Mouse (Mus musculus): ENCODE results near the gene Bach2. TPM values are rescaled to one million over a fixed set of nuclear protein-coding genes. Genes with fewer than 3 reads are reported as not detected.

The Bach2 gene
- polyA plus RNA-seq, 1 experiment from 2014 or later, result 13.4 TPM

DNA sequence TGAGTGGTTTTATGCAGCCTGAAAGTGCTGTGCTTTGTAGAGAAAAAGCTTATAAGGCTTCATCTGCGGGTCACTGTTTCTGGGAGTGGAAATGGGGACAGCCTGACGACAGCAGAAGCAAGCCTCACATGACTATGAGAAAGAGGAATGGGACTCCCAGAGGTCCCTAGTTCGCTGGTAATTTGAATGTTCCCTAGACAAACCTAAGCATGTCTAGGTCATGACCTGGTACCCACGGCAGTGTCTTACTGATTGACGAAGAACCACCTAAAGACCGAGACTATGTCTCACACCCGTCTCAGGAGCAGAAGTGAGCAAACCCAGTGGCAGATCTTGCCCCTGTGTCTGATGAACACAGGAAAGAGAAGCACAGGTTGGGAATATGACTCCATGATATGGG lies 325.8 kb downstream of the Bach2 start:
- H3K9me3 ChIP-seq, result no peaks in the 10 kb centered on the region
- no peak overlapping the region for H3K4me3 ChIP-seq
- H3K4me1 ChIP-seq (replicated peaks), result peaks cover 29% of the 10 kb centered on the region
- no peak overlapping the region for H3K27ac ChIP-seq
- peaks cover 35% of the 10 kb centered on the region for H3K36me3 ChIP-seq
- 89% methylated on average over 7 of the region's 7 CpGs for WGBS
- no peak for DNase-seq (ENCODE audit: low spot score)
- no peaks in the 10 kb centered on the region for H3K27me3 ChIP-seq (ENCODE audit: insufficient read depth, poor library complexity, severe bottlenecking)

DNA sequence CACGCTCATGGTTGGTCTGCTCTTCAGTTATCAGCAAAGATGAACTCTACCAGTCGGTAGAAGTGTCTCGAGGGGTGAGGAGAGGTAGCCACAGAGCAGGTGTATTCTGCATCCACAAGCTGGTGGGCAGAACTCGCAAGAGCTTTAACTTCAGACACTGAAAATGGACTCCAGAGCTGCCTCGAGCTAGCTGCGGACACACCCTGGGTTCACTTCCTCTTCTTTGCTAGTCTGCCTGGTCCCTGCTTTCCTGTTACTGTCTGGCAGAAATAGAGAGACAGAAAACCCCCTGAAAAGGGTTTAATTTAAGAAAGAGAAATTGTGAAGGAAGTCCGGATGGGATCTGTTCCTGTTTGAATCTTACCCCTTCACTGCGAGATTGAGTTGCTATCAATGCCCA lies 326.3 kb downstream of the Bach2 start:
- DNase-seq (ENCODE audit: low spot score), result no peak
- H3K36me3 ChIP-seq, result peaks cover 35% of the 10 kb centered on the region
- no peaks in the 10 kb centered on the region for H3K9me3 ChIP-seq
- H3K4me3 ChIP-seq, result no peak overlapping the region
- H3K4me1 ChIP-seq (replicated peaks), result peaks cover 34% of the 10 kb centered on the region
- no peak overlapping the region for H3K27ac ChIP-seq
- WGBS, result 90% methylated on average over 8 of the region's 8 CpGs
- no peaks in the 10 kb centered on the region for H3K27me3 ChIP-seq (ENCODE audit: insufficient read depth, poor library complexity, severe bottlenecking)

DNA sequence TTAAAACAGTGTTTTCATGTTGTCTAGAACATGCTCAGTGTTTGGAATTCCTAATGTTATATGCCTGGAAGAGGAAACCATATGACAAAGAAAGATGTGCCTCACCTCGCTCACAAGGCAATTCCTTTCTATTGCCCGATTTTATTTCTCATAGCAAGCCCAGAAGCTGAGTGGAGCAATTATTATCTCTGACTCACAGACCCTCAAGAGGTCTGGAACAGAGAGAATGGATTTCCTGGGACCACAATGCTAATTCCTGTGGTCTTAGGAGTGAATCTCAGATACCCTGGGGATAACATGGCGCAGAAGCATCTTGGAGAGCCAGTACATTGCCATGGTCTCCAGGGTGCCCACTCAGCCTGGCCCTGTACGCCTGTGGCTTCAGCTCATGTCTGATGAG lies 330.4 kb downstream of the Bach2 start:
- H3K4me1 ChIP-seq (replicated peaks), result peaks cover 20% of the 10 kb centered on the region
- H3K27ac ChIP-seq, result no peak overlapping the region
- whole genome bisulfite sequencing, result 85% methylated on average over 4 of the region's 4 CpGs
- no peaks in the 10 kb centered on the region for H3K9me3 ChIP-seq
- peaks cover 13% of the 10 kb centered on the region for H3K36me3 ChIP-seq
- H3K27me3 ChIP-seq (ENCODE audit: insufficient read depth, poor library complexity, severe bottlenecking), result no peaks in the 10 kb centered on the region
- H3K4me3 ChIP-seq, result no peak overlapping the region
- no peak for DNase-seq (ENCODE audit: low spot score)

DNA sequence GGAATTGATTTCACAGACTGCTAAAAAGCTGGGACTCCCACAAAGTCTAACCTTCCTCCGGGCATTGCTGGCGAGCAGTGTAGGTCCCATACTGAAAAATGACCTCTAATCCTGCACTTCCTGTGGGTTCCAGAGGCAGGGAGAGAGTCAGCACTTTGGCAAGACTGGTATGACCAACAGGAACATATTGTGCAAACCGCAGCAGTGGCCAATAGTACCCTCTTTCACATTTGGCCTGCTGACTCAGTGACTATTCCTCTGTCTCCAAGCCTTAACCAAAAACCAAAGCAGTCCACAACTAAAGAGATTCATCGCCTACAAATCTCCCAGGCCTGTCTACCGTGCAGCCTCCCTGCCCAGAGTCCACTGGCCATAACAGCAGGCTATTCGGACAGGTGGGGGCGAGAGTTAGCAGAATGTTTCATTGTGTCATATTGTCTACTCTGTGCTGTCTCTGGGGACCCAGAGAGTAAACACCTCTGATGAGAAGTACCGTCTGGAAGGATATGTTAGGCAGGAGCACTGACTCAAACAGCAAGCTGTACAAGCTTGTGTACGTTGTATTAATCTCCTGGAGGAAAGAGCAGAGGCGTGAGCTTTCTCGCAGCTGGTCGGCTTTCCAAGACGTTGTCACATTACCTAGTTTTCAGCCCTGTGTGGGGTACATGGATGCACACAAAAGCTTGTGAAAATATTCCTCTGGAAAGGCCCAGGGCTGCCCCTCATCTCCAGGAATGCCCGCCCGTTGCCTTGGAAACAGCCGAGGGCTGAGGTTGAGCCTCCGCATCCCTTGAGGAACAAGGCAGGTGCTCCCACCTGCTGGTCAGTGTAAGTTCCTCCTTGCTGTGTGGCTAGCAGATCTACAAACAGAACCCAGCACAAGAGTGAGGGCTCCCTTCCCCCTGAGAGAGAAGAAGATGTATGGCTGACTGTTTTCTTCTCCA lies 331.7 kb downstream of the Bach2 start:
- peak overlapping the region; percentile 17 for H3K27ac ChIP-seq
- 54% methylated on average over 17 of the region's 17 CpGs for WGBS
- peaks cover 20% of the 10 kb centered on the region for H3K4me1 ChIP-seq (replicated peaks)
- no peaks in the 10 kb centered on the region for H3K27me3 ChIP-seq (ENCODE audit: insufficient read depth, poor library complexity, severe bottlenecking)
- no peaks in the 10 kb centered on the region for H3K9me3 ChIP-seq
- DNase-seq (ENCODE audit: low spot score), result peak; percentile 25
- H3K4me3 ChIP-seq, result no peak overlapping the region
- H3K36me3 ChIP-seq, result peaks cover 7% of the 10 kb centered on the region; the same call in 1 of the 2 replicates

GRCm38 (mm10) chr4:32570939-32571317 lies 332.3 kb downstream of the Bach2 start:
- H3K9me3 ChIP-seq, result no peaks in the 10 kb centered on the region
- no peaks in the 10 kb centered on the region for H3K27me3 ChIP-seq (ENCODE audit: insufficient read depth, poor library complexity, severe bottlenecking)
- no peak for DNase-seq (ENCODE audit: low spot score)
- WGBS, result 77% methylated on average over 8 of the region's 8 CpGs
- no peak overlapping the region for H3K4me3 ChIP-seq
- H3K4me1 ChIP-seq (replicated peaks), result peaks cover 20% of the 10 kb centered on the region
- H3K36me3 ChIP-seq, result peaks cover 10% of the 10 kb centered on the region
- peak overlapping the region; percentile 29 for H3K27ac ChIP-seq

- H3K36me3 ChIP-seq, result peaks cover 10% of the 10 kb centered on the region
- WGBS, result 74% methylated on average over 3 of the region's 3 CpGs
- DNase-seq (ENCODE audit: low spot score), result no peak
- no peaks in the 10 kb centered on the region for H3K27me3 ChIP-seq (ENCODE audit: insufficient read depth, poor library complexity, severe bottlenecking)
- H3K4me3 ChIP-seq, result no peak overlapping the region
- H3K27ac ChIP-seq, result peak overlapping the region; percentile 29; the same call in 1 of the 2 replicates
- H3K4me1 ChIP-seq (replicated peaks), result peaks cover 20% of the 10 kb centered on the region
- H3K9me3 ChIP-seq, result no peaks in the 10 kb centered on the region
Observed at GRCm38 (mm10) chr4:32571441-32571840, 332.8 kb downstream of the Bach2 start.

DNA sequence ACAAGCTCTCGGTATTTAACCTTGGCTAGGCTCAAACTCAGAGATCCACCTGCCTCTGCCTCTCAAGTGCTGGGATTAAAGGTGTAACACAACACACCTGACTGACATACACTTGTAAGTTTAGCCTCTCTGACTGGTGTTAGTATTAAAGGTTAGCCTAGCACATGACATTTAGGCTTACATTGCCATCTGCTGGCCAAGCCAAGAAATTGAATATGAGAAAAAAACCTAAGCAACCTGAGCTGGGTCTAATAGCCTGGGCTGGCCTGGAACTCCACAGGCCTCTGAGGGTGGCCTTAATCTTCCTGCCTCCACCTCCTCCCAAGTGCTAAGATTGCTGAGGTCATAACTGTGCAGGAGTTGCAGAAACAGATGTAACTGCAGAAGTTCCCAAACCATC lies 333.5 kb downstream of the Bach2 start:
- Histone ChIP-seq H3K4me1 (replicated peaks) (peaks cover 20% of the 10 kb centered on the region), H3K4me3 (no peak overlapping the region), H3K9me3 (no peaks in the 10 kb centered on the region), H3K27me3 (ENCODE audit: insufficient read depth, poor library complexity, severe bottlenecking) (no peaks in the 10 kb centered on the region), H3K36me3 (peaks cover 13% of the 10 kb centered on the region), H3K27ac (no peak overlapping the region)
- DNase-seq (ENCODE audit: low spot score), result peak; percentile 47
- WGBS, result 61% methylated on average over 1 of the region's 1 CpGs

- H3K27ac ChIP-seq, result no peak overlapping the region
Observed at GRCm38 (mm10) chr4:32573586-32573985, 335.0 kb downstream of the Bach2 start.

GRCm38 (mm10) chr4:32574604-32575003 lies 336.0 kb downstream of the Bach2 start:
- Histone ChIP-seq H3K9me3 (no peaks in the 10 kb centered on the region), H3K36me3 (peaks cover 16% of the 10 kb centered on the region), H3K4me1 (replicated peaks) (peaks cover 16% of the 10 kb centered on the region), H3K27ac (no peak overlapping the region), H3K4me3 (no peak overlapping the region), H3K27me3 (ENCODE audit: insufficient read depth, poor library complexity, severe bottlenecking) (no peaks in the 10 kb centered on the region)
- WGBS, result 83% methylated on average over 1 of the region's 1 CpGs
- no peak for DNase-seq (ENCODE audit: low spot score)

More at GRCm38 (mm10) chr4:32573586-32573985, 335.0 kb downstream of the Bach2 start:
- no peak for DNase-seq (ENCODE audit: low spot score)
- 89% methylated on average over 5 of the region's 5 CpGs for WGBS
- H3K36me3 ChIP-seq, result peaks cover 13% of the 10 kb centered on the region
- no peak overlapping the region for H3K4me3 ChIP-seq
- peaks cover 20% of the 10 kb centered on the region for H3K4me1 ChIP-seq (replicated peaks)
- H3K9me3 ChIP-seq, result no peaks in the 10 kb centered on the region
- no peaks in the 10 kb centered on the region for H3K27me3 ChIP-seq (ENCODE audit: insufficient read depth, poor library complexity, severe bottlenecking)

GRCm38 (mm10) chr4:32575165-32575564 lies 336.6 kb downstream of the Bach2 start:
- WGBS, result 67% methylated on average over 9 of the region's 9 CpGs
- Histone ChIP-seq H3K4me1 (replicated peaks) (peaks cover 10% of the 10 kb centered on the region), H3K4me3 (no peak overlapping the region), H3K9me3 (no peaks in the 10 kb centered on the region), H3K27ac (no peak overlapping the region), H3K36me3 (peaks cover 21% of the 10 kb centered on the region), H3K27me3 (ENCODE audit: insufficient read depth, poor library complexity, severe bottlenecking) (no peaks in the 10 kb centered on the region)
- peak; percentile 14 for DNase-seq (ENCODE audit: low spot score)

DNA sequence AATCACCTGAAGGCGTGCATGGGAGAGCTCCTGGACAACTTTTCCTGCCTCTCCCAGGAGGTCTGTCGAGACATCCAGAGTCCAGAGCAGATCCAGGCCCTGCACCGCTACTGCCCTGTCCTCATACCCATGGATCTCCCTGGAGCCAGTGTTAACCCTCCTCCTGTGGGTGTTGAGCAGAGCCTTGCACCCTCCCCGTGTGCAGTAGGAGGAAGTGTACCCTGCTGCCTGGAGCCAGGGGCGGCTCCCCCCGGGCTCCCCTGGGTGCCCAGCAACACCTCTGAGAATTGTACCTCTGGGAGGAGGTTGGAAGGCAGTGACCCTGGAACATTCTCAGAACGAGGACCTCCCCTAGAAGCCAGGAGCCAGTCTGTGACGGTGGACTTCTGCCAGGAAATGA lies 341.2 kb downstream of the Bach2 start:
- DNase-seq (ENCODE audit: low spot score), result no peak
- Histone ChIP-seq H3K27me3 (ENCODE audit: insufficient read depth, poor library complexity, severe bottlenecking) (no peaks in the 10 kb centered on the region), H3K9me3 (no peaks in the 10 kb centered on the region), H3K4me3 (no peak overlapping the region), H3K27ac (no peak overlapping the region), H3K36me3 (peaks cover 24% of the 10 kb centered on the region), H3K4me1 (replicated peaks) (peaks cover 9% of the 10 kb centered on the region)
- 89% methylated on average over 8 of the region's 8 CpGs for WGBS

GRCm38 (mm10) chr4:32584181-32584580 lies 345.6 kb downstream of the Bach2 start:
- H3K36me3 ChIP-seq, result peaks cover 12% of the 10 kb centered on the region
- H3K27ac ChIP-seq, result no peak overlapping the region
- no peak overlapping the region for H3K4me3 ChIP-seq
- H3K4me1 ChIP-seq (replicated peaks), result peaks cover 9% of the 10 kb centered on the region
- no peak for DNase-seq (ENCODE audit: low spot score)
- no peaks in the 10 kb centered on the region for H3K9me3 ChIP-seq
- no peaks in the 10 kb centered on the region for H3K27me3 ChIP-seq (ENCODE audit: insufficient read depth, poor library complexity, severe bottlenecking)
- WGBS, result 76% methylated on average over 6 of the region's 6 CpGs

DNA sequence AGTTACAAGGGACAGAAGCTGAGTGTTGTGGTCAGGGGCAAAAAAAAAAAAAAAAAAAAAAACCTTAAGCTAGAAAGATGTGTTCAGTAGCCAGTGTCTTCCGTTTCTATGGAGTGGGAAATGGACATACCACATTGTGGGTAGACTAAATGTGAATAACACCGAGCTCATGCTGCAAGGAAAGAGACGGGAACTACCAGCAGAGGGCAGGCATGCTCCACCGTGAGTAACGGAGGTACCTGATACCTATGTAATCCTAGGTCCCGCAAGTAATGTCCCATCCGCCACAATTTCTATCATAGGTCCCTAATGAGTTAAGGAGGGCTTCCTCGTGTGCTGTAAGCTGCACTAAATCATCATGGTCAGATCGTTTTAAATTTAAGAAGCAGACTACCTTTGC lies 348.0 kb downstream of the Bach2 start:
- no peaks in the 10 kb centered on the region for H3K27me3 ChIP-seq (ENCODE audit: insufficient read depth, poor library complexity, severe bottlenecking)
- peak; percentile 58 for DNase-seq (ENCODE audit: low spot score)

More for the DNA sequence above, 348.0 kb downstream of the Bach2 start:
- WGBS, result 13% methylated on average over 9 of the region's 9 CpGs
- H3K4me1 ChIP-seq (replicated peaks), result peaks cover 4% of the 10 kb centered on the region
- no peaks in the 10 kb centered on the region for H3K36me3 ChIP-seq
- H3K27ac ChIP-seq, result no peak overlapping the region
- H3K9me3 ChIP-seq, result no peaks in the 10 kb centered on the region
- no peak overlapping the region for H3K4me3 ChIP-seq

Measured in hindbrain, embryonic 10.5 days (tissue).